Mouse (Mus musculus): Measurements from ENCODE around the gene Cercam.

DNA sequence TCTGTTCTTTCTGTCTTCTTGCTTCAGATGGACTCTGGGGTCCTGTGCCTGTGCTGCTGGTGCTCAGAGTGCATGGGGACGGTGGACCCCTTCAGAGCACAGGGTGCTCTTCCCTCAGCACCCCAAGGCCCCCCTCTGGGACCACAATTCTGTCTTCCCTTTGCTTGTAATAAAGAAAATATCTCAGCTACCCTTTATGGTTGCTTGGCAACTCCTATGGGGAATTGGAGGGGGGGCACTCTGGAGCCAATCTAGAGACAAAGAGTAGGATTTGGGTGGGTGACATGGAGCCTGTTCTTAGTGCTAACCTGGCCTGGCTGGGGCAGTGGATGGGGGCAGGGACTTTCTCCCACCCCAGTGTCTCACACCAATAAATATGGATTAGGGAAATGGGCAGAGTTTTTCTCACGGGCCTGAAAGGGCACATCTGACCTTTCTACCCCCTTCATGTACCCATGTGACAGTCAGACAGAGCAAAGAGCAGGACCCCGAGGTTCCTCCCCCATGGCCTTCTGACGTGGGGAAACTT lies 15.9 kb upstream of the Cercam start:
- TF ChIP-seq CTCF (IDR thresholded peaks at IDR 0.05; ENCODE audit: low read depth, low read length) (no peak), POLR2A (IDR thresholded peaks at IDR 0.05; ENCODE audit: borderline replicate concordance, low read depth, low read length) (no peak)
